Mouse (Mus musculus) lung, adult 2 months (tissue): ENCODE measurements around the gene Gprc5d.

Experiments
- CTCF ChIP-seq: fragments of 200-500 bp; IDR thresholded peaks from 2 replicates; pipeline ENCODE4 v1.5.1; 2011; ENCODE audit warnings: mild to moderate bottlenecking, low read length, control low read depth; ENCODE audit not compliant: insufficient read depth
- POLR2A ChIP-seq: fragments of 200-500 bp; IDR thresholded peaks from 2 replicates; pipeline ENCODE4 v1.6.1; 2011; ENCODE audit warnings: low read depth, mild to moderate bottlenecking, control low read depth, low read length, borderline replicate concordance; ENCODE audit errors: extremely low read depth

DNA sequence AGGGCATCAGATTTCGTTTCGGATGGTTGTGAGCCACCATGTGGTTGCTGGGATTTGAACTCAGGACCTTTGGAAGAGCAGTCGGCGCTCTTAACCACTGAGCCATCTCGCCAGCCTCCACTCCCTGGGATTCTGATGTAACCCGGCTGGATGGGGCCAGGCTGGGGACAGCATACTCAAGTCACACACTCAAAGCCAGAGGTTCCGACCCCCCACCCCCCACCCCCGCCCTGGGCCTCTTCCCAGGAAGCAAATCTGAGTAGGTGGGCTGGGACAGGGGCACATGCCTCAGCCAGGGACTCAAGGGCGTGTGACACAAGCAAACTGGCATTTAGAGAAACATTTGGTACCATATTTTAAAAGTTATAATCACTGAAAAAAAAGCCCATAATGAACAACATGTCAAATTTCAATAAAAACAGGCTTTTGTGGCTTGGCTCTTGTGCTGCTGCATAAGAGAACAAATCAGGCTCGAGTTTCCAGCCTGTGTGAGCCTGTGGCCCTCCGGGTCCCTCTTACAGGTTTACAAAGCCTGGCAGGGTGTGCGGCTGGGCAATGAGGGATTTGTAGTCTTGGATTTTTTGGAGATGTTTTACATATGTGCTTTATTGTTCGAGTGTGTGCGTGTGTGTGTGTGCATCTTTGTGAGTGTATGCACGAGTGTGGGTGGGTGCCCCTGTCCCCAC lies 17.2 kb downstream of the Gprc5d start:
- no peak for TF ChIP-seq POLR2A
- no peak for TF ChIP-seq CTCF
